Mouse (Mus musculus) limb, embryonic 14.5 days (tissue): Measurements from ENCODE around the gene Mitd1. TPM values are rescaled to one million over a fixed set of nuclear protein-coding genes. Genes with fewer than 3 reads are reported as not detected.

Experiments used
- ATAC-seq: fragments of 200-750 bp; cut with Nextera tagmentation; 2 replicates; pipeline ENCODE4 v1.8.0; 2017; ENCODE audit warnings: low read depth, moderate number of reproducible peaks, moderate TSS enrichment; ENCODE audit not compliant: low FRiP score
- DNase-seq: peaks from one replicate; pipeline ENCODE4 v3.0.0-alpha.2; 2015; ENCODE audit warnings: low spot score
- H3K27ac ChIP-seq: fragments of 300-500 bp; sonication (generic); replicated peaks from 2 replicates; pipeline ENCODE4 v1.5.1; 2014; ENCODE audit warnings: low read depth, mild to moderate bottlenecking, low read length, moderate library complexity, mixed read lengths
- H3K27me3 ChIP-seq: fragments of 300-500 bp; sonication (generic); 2 replicates; pipeline ENCODE4 v1.6.1; 2014; ENCODE audit warnings: low read length, mixed read lengths; ENCODE audit not compliant: control insufficient read depth, insufficient read depth
- H3K36me3 ChIP-seq: fragments of 300-500 bp; sonication (generic); 2 replicates; pipeline ENCODE4 v1.6.1; 2014; ENCODE audit warnings: mild to moderate bottlenecking, low read length, moderate library complexity, mixed read lengths; ENCODE audit not compliant: control insufficient read depth, insufficient read depth
- H3K4me1 ChIP-seq: fragments of 300-500 bp; sonication (generic); 2 replicates; pipeline ENCODE4 v1.6.1; 2014; ENCODE audit warnings: antibody characterized with exemption, low read length, mixed read lengths; ENCODE audit not compliant: control insufficient read depth, insufficient read depth
- H3K4me2 ChIP-seq: fragments of 300-500 bp; sonication (generic); replicated peaks from 2 replicates; pipeline ENCODE4 v1.6.1; 2014; ENCODE audit warnings: low read depth, mild to moderate bottlenecking, low read length, moderate library complexity; ENCODE audit not compliant: severe bottlenecking
- H3K4me3 ChIP-seq: fragments of 300-500 bp; sonication (generic); replicated peaks from 2 replicates; pipeline ENCODE4 v1.5.1; 2014; ENCODE audit warnings: low read length
- H3K9ac ChIP-seq: fragments of 300-500 bp; sonication (generic); 2 replicates; pipeline ENCODE4 v1.6.1; 2014; ENCODE audit warnings: mild to moderate bottlenecking, low read depth, low read length, moderate library complexity; ENCODE audit not compliant: severe bottlenecking
- H3K9me3 ChIP-seq: fragments of 300-500 bp; sonication (generic); 2 replicates; pipeline ENCODE4 v1.6.1; 2016; ENCODE audit warnings: low read length; ENCODE audit not compliant: control insufficient read depth
- POLR2A ChIP-seq: fragments of 200-500 bp; IDR thresholded peaks from 2 replicates; pipeline ENCODE4 v1.8.0; 2012; ENCODE audit warnings: inconsistent platforms, mild to moderate bottlenecking, moderate library complexity, borderline replicate concordance; ENCODE audit not compliant: insufficient read depth, insufficient read length; ENCODE audit errors: extremely low read depth
- WGBS: fragments of 180-500 bp; shearing (Covaris S2); extraction: QIAGEN DNeasy Blood & Tissue Kit; methylation state at CpG from one replicate; pipeline ENCODE4 v1.1.7; 2014; 5-methylcytosine and 5-hydroxymethylcytosine counted together
- polyA plus RNA-seq, 2 experiments: library from polyadenylated mRNA; depleted of rRNA in 1 of 2; stranded (reverse) in 1 of 2; unstranded in 1 of 2; fragments of >200 nt; fragmentation: Nextera tagmentation in 1 of 2; extraction: Ambion mirVana in 1 of 2; gene quantifications; 2 replicates each; pipeline versions ENCODE4 v1.2.1 to v1.2.3; 2012 to 2014

Mitd1 gene
- polyA plus RNA-seq, 2 experiments = 27.6 to 30.5 TPM

DNA sequence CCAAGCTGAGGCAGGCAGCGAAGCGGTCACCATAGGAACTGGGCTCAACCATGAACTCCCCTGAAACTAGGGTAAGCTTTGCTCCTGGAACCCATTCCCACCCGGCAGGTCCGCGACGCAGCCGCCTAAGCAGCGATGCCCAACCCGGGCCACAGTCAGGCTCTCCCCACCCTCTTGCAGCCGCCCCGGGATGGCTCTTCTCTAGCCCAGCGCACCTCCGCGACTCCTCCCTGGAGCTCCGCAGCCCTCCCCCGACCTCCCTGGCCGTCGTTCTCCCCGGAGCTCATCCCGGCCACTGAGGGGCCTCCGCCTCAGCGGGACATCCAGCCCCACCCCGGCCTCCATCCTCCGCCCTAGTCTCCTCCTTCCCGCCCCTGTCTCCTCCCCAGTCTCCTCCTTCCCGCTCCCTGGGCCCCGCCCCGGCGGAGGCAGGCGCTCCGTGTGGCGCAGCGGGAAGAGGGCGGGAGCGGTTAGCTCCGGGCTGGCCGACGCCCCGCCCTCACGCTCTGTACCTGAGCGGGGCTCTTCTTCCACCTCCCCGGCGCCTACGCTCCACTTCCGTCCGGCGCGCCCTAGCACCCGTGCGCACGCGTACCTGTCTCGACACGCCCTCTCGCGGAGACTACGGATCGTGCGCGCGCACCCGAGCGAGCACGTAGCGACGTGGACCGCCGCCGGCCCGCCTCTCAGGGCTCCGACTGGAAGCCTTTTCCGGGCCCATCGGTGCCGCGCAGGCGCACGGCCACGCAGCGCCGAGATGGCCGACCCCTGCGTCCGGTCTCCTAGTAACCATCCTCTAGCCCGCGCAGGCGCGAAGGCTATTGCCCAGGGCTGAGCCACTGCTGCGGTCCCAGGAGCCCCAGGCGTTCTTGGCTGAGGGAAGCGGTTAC is 25.5 kb downstream of the Mitd1 start:
- no peaks in the 10 kb centered on the region for H3K36me3 ChIP-seq
- ATAC-seq (peak; percentile 96), DNase-seq (peak; percentile 99)
- H3K9ac ChIP-seq = peak overlapping the region; percentile 70
- H3K27me3 ChIP-seq = 0 out of 2 replicates have a peak, but pooled peaks cover 5% of the 10 kb centered on the region
- peak overlapping the region; percentile 80 for H3K4me2 ChIP-seq
- H3K4me3 ChIP-seq = peak overlapping the region; percentile 65
- WGBS = 2% methylated on average over 74 of the region's 90 CpGs
- H3K9me3 ChIP-seq = no peaks in the 10 kb centered on the region
- H3K27ac ChIP-seq = peak overlapping the region; percentile 70
- 0 out of 2 replicates have a peak, but pooled peaks cover 2% of the 10 kb centered on the region for H3K4me1 ChIP-seq
- peak; percentile 71; the same call in 1 of the 2 replicates for TF ChIP-seq POLR2A

DNA sequence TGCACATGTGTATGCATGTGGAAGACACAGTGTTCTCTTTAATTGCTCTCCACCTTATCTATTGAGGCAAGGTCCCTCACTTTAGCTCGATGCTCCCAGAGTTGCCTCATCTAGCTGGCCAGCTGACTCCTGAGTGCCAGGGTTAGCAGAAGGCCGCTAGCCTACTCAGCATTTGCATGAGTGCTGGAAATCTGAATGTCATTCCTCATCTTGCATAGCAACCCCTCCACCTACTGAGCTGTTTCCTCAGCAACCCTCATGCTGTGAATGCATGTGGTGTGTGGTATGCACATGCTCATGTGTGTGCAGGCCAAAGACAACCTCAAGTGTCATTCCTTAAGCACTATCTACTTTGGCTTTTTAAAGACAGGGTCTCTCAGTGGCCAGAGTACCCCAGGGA is 39.5 kb downstream of the Mitd1 start:
- H3K9ac ChIP-seq = no peak overlapping the region
- 77% methylated on average over 2 of the region's 2 CpGs for WGBS
- H3K4me2 ChIP-seq = no peak overlapping the region
- H3K4me1 ChIP-seq = no peaks in the 10 kb centered on the region
- no peak for TF ChIP-seq POLR2A
- H3K27ac ChIP-seq = no peak overlapping the region
- no peak overlapping the region for H3K4me3 ChIP-seq
- H3K9me3 ChIP-seq = no peaks in the 10 kb centered on the region
- ATAC-seq (no peak), DNase-seq (no peak)
- H3K36me3 ChIP-seq = no peaks in the 10 kb centered on the region
- H3K27me3 ChIP-seq = no peaks in the 10 kb centered on the region

DNA sequence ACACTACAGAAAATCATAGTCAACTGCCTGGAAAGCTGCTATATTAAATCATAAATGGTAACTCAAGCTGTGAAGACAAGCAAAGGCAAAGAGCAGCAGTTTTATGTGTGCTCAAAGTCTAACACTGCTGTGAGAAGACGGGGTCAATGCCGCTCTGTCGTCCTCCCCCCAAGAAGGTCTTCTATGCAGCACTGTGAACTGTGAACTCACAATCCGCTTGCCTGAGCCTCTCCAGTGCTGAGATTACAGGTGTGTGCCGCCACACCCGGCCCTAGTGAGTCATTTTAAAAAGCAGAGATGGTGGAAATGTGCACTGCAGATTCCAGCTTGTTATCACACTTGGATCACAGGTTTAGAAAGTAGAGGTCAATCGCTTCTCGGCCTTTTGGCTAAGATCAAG is 43.3 kb downstream of the Mitd1 start:
- no peaks in the 10 kb centered on the region for H3K9me3 ChIP-seq
- ATAC-seq = no peak
- H3K36me3 ChIP-seq = no peaks in the 10 kb centered on the region
- no peaks in the 10 kb centered on the region for H3K27me3 ChIP-seq
- H3K4me3 ChIP-seq = no peak overlapping the region
- H3K4me1 ChIP-seq = no peaks in the 10 kb centered on the region
- H3K27ac ChIP-seq = no peak overlapping the region
- H3K9ac ChIP-seq = no peak overlapping the region
- no peak for DNase-seq
- H3K4me2 ChIP-seq = no peak overlapping the region
- WGBS = 79% methylated on average over 8 of the region's 8 CpGs
- TF ChIP-seq POLR2A = no peak

DNA sequence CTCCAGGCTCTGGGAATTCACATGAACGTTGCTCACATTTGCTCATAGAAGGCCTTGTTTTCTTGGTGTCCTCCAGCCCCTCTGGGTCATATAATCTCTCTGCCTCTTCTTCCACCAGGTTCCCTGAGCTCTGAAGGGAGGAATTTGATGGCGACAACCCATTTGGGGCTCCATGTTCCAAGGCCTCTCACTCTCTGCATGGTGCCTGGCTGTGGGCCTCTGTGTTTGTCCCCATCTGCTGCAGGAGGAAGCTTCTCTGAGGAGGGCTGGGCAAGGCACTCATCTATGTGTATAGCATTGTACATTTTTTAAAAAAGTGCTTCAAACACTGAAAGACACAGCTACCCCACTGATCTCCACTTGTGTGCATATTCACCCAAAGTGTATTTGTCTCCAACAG is 58.5 kb downstream of the Mitd1 start:
- Histone ChIP-seq H3K27ac (no peak overlapping the region), H3K36me3 (no peaks in the 10 kb centered on the region), H3K27me3 (no peaks in the 10 kb centered on the region), H3K9me3 (no peaks in the 10 kb centered on the region), H3K9ac (no peak overlapping the region), H3K4me2 (no peak overlapping the region), H3K4me1 (no peaks in the 10 kb centered on the region), H3K4me3 (no peak overlapping the region)
- TF ChIP-seq POLR2A = no peak
- DNase-seq (no peak), ATAC-seq (no peak)
- WGBS = 55% methylated on average over 2 of the region's 2 CpGs

Other genes with a start within 250 kb of the Mitd1 start
- 3.1 and 3.7 TPM in 2 replicates for gene 2010300C02Rik, start 170.3 kb downstream of the Mitd1 start, polyA plus RNA-seq (2012; rRNA removed)
- gene 2010300C02Rik, start 170.3 kb downstream of the Mitd1 start, polyA plus RNA-seq (2014; fragmentation: Nextera tagmentation; extraction: Ambion mirVana) = 4.1 and 4.5 TPM in 2 replicates
- gene Tsga10, start 24.0 kb downstream of the Mitd1 start, polyA plus RNA-seq (2012; rRNA removed) = 5.1 and 6.1 TPM in 2 replicates
- 4.9 and 5.2 TPM in 2 replicates for gene Tsga10, start 24.0 kb downstream of the Mitd1 start, polyA plus RNA-seq (2014; fragmentation: Nextera tagmentation; extraction: Ambion mirVana)
- gene Lipt1, start 18.7 kb downstream of the Mitd1 start, polyA plus RNA-seq (2012; rRNA removed) = 4.8 and 6.4 TPM in 2 replicates
- 8.8 and 9.5 TPM in 2 replicates for gene Lipt1, start 18.7 kb downstream of the Mitd1 start, polyA plus RNA-seq (2014; fragmentation: Nextera tagmentation; extraction: Ambion mirVana)
- gene Mrpl30, start 66 bp upstream of the Mitd1 start, polyA plus RNA-seq (2012; rRNA removed) = 85.0 and 124 TPM in 2 replicates
- 270 and 275 TPM in 2 replicates for gene Mrpl30, start 66 bp upstream of the Mitd1 start, polyA plus RNA-seq (2014; fragmentation: Nextera tagmentation; extraction: Ambion mirVana)
- gene Lyg2, start 26.1 kb upstream of the Mitd1 start, polyA plus RNA-seq (2012; rRNA removed) = not detected in 2 replicates
- not detected in 2 replicates for gene Lyg2, start 26.1 kb upstream of the Mitd1 start, polyA plus RNA-seq (2014; fragmentation: Nextera tagmentation; extraction: Ambion mirVana)
- gene Lyg1, start 67.3 kb upstream of the Mitd1 start, polyA plus RNA-seq (2012; rRNA removed) = not detected in 2 replicates
- gene Lyg1, start 67.3 kb upstream of the Mitd1 start, polyA plus RNA-seq (2014; fragmentation: Nextera tagmentation; extraction: Ambion mirVana) = not detected in 2 replicates
- 37.8 and 57.8 TPM in 2 replicates for gene Txndc9, start 107.5 kb upstream of the Mitd1 start, polyA plus RNA-seq (2012; rRNA removed)
- 129 and 141 TPM in 2 replicates for gene Txndc9, start 107.5 kb upstream of the Mitd1 start, polyA plus RNA-seq (2014; fragmentation: Nextera tagmentation; extraction: Ambion mirVana)
- 24.7 and 35.3 TPM in 2 replicates for gene Eif5b, start 107.6 kb upstream of the Mitd1 start, polyA plus RNA-seq (2012; rRNA removed)
- 28.2 and 28.3 TPM in 2 replicates for gene Eif5b, start 107.6 kb upstream of the Mitd1 start, polyA plus RNA-seq (2014; fragmentation: Nextera tagmentation; extraction: Ambion mirVana)
- 26.1 and 29.9 TPM in 2 replicates for gene Rev1, start 239.4 kb upstream of the Mitd1 start, polyA plus RNA-seq (2012; rRNA removed)
- 23.4 and 30.7 TPM in 2 replicates for gene Rev1, start 239.4 kb upstream of the Mitd1 start, polyA plus RNA-seq (2014; fragmentation: Nextera tagmentation; extraction: Ambion mirVana)